Mouse (Mus musculus) T-cell, adult 2 months (primary cell): Measurements from ENCODE around the gene Ldb1.
"Not testable (repeated sequence)": the region's sequence is repeated elsewhere in the genome, so short reads cannot be mapped to it uniquely, and the experiment has no call there.

Source experiments
- DNase-seq: peaks from one replicate; pipeline ENCODE4 v3.0.0; 2022; ENCODE audit warnings: low spot score

The Ldb1 gene

DNA sequence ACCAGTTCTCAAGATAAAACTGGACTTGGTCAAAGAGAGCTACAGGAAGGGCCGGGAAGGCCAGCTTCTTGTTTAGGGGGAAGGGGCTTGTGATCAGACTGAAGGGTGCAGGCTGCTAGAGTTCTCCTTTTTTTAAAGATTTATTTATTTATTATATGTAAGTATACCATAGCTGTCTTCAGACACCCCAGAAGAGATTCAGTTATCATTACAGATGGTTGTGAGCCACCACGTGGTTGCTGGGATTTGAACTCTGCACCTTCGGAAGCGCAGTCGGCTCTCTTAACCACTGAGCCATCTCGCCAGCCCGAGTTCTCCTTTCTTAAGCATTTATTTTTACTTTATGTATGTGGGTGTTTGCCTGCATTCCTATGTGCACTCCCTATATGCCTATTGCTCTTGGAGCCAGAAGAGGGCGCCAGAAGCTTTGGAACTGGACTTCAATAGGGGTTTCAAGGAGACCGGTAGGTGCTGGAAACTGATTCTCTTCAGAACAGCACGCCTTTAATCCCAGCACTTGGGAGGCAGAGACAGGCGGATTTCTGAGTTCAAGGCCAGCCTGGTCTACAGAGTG, 16.2 kb downstream of the Ldb1 start:
- peak; percentile 14 for DNase-seq

DNA sequence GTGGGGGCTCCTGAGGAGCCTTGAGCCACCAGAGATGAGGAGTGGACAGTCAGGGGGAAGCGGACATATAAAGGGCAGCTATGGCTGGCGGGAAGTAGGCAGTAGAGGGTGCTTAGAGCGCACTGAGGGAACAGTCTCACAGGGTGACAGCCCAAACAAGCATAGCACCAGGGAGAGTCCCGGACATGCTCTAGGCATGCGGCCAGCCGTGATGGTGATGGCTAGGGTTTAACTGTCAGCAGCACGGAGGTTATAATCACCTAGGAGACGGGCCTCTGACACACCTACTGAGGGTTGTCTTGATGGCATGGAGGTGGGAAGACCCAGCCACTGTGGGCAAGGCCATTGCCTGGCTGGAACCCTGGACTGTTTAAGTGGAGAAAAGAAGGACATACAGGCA, 18.4 kb downstream of the Ldb1 start:
- no peak for DNase-seq

DNA sequence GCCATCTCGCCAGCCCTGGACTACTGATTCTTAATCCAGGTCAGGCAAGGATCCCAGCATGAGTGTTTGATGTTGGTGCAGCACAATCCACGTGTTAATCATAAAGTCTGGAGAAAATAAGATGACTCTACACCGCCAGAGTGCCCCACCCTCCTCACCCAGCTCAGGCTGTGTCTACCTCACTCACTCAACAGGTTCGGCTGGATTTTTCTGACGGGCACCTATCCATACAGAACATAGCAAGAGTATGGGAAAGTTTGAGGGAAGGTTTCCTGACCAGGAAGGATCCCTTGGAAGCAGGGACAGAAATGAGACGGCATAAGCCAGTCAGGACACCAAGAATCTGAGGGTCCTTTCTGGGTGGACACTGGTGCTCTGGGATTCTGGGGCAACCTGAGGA, 20.1 kb downstream of the Ldb1 start:
- DNase-seq: no peak

DNA sequence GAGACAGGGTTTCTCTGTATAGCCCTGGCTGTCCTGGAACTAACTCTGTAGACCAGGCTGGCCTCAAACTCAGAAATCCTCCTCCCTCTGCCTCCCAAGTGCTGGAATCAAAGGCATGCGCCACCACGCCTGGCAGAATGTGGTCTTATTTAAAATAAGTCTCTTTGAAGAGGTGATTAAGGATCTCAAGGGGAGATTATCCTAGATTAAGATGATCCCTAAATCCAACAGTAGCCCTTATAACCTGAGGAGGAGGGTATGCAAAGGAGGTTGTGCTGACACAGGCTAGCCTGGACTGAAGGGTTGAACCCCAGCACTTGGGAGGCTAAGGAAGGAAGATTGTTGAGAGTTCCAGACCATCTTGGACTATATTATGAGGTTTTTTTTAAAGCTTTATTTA, 29.0 kb downstream of the Ldb1 start:
- no peak for DNase-seq

DNA sequence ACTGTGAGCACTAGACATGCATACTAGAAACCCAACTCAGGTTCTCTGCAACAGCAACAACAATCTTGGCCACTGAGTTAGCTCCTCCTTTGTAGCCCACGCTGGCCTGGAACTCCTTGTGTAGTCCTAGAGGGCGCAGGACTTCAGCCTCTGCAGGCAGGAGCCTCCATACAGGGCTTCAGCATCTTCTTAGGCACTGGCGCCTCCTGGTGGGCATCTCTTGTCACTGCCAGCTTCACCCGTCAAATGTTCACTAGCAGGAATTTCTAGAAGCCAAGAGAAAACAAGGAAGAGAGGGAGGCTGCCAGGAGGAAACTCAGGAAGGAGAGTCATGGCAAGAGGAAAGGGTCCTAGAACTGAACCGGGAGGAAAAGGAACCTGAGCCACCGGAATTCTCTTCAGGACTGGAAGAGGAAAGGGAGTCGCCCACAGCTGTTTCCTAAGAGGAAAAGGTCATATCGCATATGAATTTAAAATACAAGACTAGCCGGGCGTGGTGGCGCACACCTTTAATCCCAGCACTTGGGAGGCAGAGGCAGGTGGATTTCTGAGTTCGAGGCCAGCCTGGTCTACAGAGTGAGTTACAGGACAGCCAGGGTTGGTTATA, 30.3 kb downstream of the Ldb1 start:
- peak; percentile 78 for DNase-seq

GRCm38 (mm10) chr19:46005680-46006079, 39.3 kb downstream of the Ldb1 start:
- DNase-seq: no peak

GRCm38 (mm10) chr19:46004814-46005466, 40.1 kb downstream of the Ldb1 start:
- no peak for DNase-seq

GRCm38 (mm10) chr19:46003371-46004226, 41.4 kb downstream of the Ldb1 start, which contains the start of gene Hps6:
Hps6 (plus strand) TSS chr19:46003508.
- DNase-seq: peak; percentile 77

GRCm38 (mm10) chr19:46002279-46002678, 42.7 kb downstream of the Ldb1 start:
- DNase-seq: no peak

- DNase-seq: no peak
These were observed 45.6 kb downstream of the Ldb1 start for GRCm38 (mm10) chr19:45999378-45999777.

DNA sequence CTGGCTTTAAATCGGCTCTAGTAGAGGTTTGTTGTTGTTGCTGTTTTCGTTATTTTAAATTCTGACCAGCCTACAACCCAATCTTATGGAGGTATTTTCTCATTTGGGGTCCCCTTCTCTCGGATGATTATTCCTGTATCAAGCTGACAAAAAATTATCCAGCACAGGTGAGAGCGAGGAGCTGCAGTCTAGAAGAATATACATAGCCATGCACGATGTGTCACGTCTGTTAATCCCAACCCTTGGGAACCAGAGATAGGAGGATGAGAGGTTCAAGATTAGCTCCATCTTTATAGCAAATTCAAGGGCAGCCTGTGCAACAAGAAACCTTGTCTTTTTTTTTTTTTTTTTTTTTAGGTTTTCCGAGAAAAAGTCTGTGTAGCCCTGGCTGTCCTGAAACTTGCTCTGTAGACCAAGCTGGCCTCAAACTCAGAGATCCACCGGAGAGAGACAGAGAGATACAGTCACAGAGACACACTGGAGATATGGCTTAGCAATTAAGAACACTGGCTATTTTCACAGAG, 46.3 kb downstream of the Ldb1 start:
- DNase-seq: no peak

DNA sequence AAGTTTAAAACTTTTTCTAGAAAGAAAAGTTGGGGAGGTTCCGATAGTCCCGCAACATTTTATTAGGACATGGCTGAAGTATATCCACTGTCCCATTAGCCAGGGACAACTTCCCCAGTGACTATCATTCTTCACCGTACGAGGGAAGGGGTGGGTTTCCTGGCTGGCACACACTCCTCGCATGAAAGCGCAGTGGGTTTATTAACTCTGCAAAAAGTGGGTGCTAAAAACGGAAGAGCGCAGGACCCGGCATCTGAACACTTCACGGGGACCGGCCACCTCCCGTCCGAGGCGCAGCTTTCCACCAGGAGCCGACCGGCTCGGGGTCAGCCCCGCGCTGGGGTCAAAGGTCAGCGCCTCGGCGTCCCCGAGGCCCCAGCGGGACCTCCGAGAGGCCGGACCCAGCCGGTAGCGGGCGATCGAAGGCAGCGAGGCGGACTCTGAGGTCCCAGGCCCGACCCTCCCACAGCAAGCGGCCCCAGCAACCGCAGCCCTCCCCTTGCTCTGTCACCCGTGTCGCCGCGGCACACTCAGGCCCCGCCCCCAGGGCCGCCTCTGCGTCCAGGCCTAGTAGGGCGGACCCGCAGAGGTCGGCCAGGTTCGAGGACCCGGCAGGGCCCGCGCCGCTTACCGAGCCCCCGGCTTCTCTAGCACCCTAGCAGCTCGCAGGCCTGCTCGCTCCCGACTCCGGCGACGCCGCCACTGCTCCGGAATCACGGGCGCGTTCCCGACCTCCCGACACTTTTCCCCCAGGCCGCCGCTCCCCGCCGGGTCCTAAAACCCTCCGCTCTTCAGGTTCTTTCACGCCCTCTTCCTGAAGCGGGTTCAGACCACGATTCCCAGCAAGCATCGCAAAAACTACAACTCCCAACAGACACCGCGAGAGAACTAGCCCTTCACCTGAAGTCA, 47.0 kb downstream of the Ldb1 start, which contains the start of gene Armh3:
TSS of gene Armh3 (minus strand) at position 704 of the 909 bp plus-strand sequence.
- peak; percentile 90 for DNase-seq

GRCm38 (mm10) chr19:45997365-45997764, 47.6 kb downstream of the Ldb1 start:
- no peak for DNase-seq

DNA sequence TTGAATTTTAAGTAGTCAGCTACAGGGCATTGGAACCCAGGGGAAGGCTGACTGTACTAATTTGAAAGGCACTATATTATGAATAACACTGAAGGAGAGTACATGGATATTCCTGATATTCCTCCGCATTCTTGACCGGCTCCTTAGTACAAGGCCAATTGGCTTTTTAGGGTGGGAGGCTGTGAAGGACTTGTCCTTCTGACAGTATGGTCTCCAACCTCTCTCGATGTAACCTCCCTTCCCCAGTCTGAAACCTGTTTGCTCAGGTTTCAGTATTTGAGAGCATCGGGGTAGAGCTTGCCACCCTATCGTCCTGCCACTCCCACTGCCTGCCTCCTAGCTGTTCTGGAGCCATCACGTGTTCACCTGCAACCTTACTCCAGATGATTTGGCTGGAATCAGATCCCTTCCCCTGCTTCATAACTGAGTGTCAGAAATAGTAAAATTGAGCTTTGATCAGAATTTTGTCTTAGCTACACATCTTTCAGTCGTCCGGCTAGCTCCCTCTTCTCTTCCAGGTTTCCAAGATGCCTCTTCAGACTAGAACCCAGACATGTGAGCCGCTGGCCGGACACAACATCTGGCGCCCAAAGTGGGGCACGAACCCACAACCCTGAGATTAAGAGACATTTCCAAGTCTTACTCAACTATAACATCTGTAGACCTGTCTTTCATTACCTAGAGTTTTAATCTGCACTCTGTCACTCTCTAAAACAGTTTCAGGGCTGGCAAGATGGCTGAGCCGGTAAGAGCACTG, 50.9 kb downstream of the Ldb1 start:
- no peak for DNase-seq

DNA sequence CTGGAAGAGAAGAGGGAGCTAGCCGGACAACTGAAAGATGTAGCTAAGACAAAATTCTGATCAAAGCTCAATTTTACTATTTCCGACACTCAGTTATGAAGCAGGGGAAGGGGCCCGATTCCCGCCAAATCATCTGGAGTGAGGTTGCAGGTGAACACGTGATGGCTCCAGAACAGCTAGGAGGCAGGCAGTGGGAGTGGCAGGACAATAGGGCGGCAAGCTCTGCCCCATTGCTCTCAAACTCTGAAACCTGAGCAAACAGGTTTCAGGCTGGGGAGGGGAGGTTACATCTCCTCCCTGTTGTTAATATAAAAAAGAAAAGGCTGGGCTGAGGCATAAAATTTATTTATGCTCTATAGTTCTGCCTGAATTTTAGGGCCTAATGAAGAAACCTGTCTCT, 51.6 kb downstream of the Ldb1 start:
- not testable (repeated sequence) for DNase-seq

GRCm38 (mm10) chr19:45991171-45991570, 53.8 kb downstream of the Ldb1 start:
- DNase-seq: no peak

DNA sequence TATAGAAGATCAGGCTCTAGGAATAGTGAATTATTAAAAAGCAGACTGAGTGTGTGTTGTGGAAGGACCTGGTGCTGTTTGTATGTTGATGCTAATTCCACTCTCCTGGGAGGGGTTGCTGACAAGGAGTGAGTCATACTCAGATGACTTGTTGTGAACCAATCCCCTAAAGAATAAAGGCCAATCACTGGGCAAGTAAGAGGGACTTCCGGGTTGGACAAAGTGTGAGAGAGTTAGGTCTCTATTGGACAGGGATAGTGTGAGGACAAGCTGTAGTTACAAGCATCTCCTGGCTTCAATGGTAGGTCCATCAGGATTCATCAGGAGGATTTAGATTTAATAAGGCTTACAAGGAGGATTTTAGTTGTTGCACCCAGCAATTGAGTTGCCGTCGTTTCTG, 56.8 kb downstream of the Ldb1 start:
- DNase-seq: no peak

DNA sequence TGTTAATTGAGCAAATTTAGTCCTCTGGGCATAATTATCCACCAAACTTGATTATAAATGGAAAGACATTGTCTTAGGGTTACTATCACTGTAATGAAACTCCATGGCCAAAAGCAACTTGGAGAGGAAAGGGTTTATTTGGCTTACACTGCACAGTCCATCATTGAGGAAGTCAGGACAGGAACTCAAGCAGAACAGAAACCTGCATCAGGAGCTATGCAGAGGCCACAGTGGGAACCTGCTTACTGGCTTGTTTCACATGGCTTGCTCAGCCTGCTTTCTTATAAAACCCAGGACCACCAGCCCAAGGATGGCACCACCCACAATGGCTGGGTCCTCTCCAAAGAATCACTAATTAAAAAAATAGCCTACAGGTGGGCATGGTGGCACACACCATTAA, 60.6 kb downstream of the Ldb1 start:
- DNase-seq: no peak
